14 mouse cellular contexts compared by ENCODE assay signal in genomic region chr12:17425254-17426169, GRCm38 (mm10).
"Had no signal": no experiment of that assay in that cellular context is flagged by ENCODE, and none has a peak within 500 bp of the region (broad histone marks: within the 10 kb centered on the region; RNA-seq: fewer than 3 reads in every experiment).

No protein-coding gene starts in this region.

- H3K27me3 ChIP-seq: kidney, embryonic 15.5 days; limb, embryonic 13.5 days; neural tube, embryonic 15.5 days had no signal

- H3K9me3 ChIP-seq: kidney, embryonic 15.5 days; limb, embryonic 13.5 days; neural tube, embryonic 15.5 days had no signal

- H3K4me1 ChIP-seq: kidney, embryonic 15.5 days; limb, embryonic 13.5 days; neural tube, embryonic 15.5 days had no signal

- H3K9ac ChIP-seq: kidney, embryonic 15.5 days; limb, embryonic 13.5 days; neural tube, embryonic 15.5 days had no signal

- ATAC-seq: intestine, embryonic 16.5 days had no signal

- H3K4me3 ChIP-seq: kidney, embryonic 15.5 days; limb, embryonic 13.5 days; neural tube, embryonic 15.5 days had no signal

- DNase-seq: kidney, adult 2 months; kidney, postnatal 14 days; left cerebral cortex, postnatal 4 days; lung, adult 2 months; lung, postnatal 10 days; lung, postnatal 4 days; right cerebral cortex, adult 18-20 months; right cerebral cortex, postnatal 25 days had no signal

- H3K4me2 ChIP-seq: kidney, embryonic 15.5 days; limb, embryonic 13.5 days; midbrain, embryonic 11.5 days; neural tube, embryonic 15.5 days had no signal

- H3K27ac ChIP-seq: kidney, embryonic 15.5 days; limb, embryonic 13.5 days; neural tube, embryonic 15.5 days; stomach, postnatal 0 days had no signal
